Mouse (Mus musculus): ENCODE measurements around the gene Pdcd2l. TPM values are rescaled to one million over a fixed set of nuclear protein-coding genes. Genes with fewer than 3 reads are reported as not detected.

Gene Pdcd2l
- total RNA-seq, 2 experiments from 2014 or later: 16.2 to 19.2 TPM

DNA sequence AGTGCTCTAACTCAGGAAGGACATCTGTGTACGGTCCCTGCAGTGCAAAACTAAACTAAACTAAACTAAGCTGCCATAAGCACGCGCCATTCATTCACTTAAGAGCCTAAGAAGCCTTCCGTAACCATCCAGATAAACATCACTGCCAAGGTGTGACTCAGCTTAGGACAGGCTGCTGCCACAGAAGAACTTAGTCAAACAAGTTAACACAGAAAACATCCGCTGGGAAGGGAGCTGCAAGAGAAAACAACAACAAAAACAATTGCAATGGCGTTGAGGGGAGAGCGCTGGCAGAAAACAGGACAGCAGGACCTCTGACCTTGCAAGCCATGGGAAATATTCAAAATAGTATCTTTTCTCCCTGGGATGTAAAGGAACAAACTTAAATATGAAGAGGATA, 31.8 kb downstream of the Pdcd2l start:
- DNase-seq: no peak
- intact Hi-C loops (cut with DNase I): no loop called here

DNA sequence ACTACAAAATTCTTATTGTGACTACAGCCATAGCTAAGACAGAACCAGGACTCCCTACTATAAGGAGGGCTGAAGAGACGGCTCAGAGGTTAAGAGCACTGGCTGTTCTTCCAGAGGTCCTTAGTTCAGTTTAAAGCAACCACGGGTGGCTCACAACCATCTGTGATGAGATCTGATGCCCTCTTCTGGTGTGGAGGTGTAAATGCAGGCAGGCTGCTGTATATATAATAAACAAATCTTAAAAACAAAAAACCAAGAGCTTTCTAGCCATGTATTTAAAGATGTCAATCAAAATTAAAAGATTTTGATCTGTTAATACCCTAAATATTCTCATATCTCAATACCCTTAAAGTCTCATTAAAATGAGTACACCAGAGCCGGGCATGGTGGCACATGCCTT, 37.3 kb downstream of the Pdcd2l start:
- DNase-seq: no peak
- intact Hi-C loops (cut with DNase I): no loop called here

DNA sequence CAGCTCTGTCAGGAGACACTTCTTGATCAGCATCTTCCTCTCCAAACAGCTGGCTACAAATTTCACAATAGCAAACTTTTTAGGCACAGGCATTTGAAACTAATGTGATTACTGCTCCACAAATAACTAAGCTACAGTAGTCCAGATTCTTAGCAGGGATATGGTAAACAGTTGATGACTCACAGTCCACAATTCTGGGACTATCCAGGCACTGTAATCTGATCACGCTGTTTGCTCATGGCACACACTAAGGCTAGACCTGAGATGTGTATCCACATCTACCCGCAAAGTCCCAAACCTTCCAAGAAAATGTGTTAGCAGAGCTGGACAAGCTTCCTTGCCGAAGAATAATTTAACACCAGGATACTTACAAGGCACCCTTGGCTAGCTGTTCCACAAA, 38.5 kb downstream of the Pdcd2l start:
- intact Hi-C loops (cut with DNase I): no loop called here
- no peak for DNase-seq

DNA sequence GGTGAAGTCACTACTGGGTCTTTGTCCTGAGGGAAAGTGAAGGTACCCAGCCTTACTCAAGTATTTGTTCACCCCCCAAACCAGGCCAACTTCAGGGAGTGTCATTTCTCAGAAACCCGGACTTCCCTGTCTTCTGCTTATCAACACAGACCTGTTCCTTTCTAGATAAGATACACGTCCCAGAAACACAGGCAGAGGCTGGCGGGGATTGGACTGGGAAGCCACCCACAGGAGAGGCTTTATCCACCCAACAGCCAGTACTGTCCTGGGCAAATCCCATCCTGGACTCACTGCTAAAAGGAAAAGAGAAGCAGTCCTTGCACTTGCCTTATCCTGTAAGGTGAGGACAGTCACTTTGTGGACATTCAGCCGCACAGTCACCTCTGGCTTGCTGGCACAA, 49.3 kb downstream of the Pdcd2l start:
- intact Hi-C loops (cut with DNase I): no loop called here
- DNase-seq: no peak

DNA sequence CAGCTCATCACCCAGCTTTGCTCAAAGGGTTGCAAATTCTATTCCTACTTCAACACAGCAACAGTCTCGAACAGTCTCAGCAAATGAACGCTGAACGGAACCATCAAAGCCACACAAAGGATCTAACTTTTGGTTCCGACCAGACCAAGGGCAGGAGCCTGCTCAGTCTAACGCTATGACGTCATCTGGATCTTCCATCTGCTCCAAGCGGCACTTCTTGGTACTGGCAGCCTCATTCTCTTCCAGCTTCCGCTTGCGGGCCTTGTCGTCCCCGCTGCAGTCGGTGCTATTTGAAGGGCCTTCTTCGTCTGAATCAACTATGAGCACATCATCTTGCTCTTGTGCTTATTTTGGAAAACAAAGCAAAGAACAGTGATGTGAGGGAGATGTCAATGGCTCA, 55.3 kb downstream of the Pdcd2l start:
- no peak for DNase-seq
- intact Hi-C loops (cut with DNase I): no loop called here

DNA sequence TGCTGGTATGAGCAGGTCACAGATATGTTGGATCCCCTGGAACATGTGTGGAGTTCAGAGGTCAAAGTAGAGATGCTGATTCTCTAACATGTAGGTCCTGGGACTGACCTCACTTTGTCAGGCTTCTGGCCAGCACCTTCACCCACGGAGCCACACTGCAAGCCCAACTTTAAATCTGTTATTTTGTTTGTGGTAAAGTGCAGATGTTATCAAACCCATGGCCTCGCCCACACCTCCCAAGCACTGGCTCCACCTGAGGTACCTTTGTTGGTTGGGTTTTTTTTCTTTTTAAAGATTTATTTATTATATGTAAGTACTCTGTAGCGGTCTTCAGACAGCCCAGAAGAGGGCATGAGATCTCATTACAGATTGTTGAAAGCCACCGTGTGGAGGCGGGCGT, 57.0 kb downstream of the Pdcd2l start:
- no peak for DNase-seq
- intact Hi-C loops (cut with DNase I): no loop called here

Other genes with a start within 250 kb of the Pdcd2l start
- not detected for gene Scgb2b27, start 182.7 kb downstream of the Pdcd2l start, total RNA-seq (2021)
- not detected for gene Scgb1b27, start 175.2 kb downstream of the Pdcd2l start, total RNA-seq (2021)
- not detected for gene Scgb1b30, start 101.2 kb downstream of the Pdcd2l start, total RNA-seq (2021)
- gene Wtip, start 63.4 kb downstream of the Pdcd2l start, total RNA-seq (2021): 10 to 100 TPM; 14.0 to 15.7 TPM
- gene Uba2, start 27.1 kb downstream of the Pdcd2l start, total RNA-seq (2021): 10 to 100 TPM; 34.6 to 38.9 TPM
- 100 to 1,000 TPM; 507 to 526 TPM for gene Gpi1, start 33.7 kb upstream of the Pdcd2l start, total RNA-seq (2021)
- gene Gm6096, start 54.4 kb upstream of the Pdcd2l start, total RNA-seq (2021): not detected
- gene 4931406P16Rik, start 116.9 kb upstream of the Pdcd2l start, total RNA-seq (2021): 10 to 100 TPM; 71.5 to 80.6 TPM
- 10 to 100 TPM; 81.3 to 87.3 TPM for gene Lsm14a, start 196.7 kb upstream of the Pdcd2l start, total RNA-seq (2021)